Mouse (Mus musculus): ENCODE data around the gene Mrpl55.
"Not testable (repeated sequence)": the region's sequence is repeated elsewhere in the genome, so short reads cannot be mapped to it uniquely, and the experiment has no call there.

The Mrpl55 gene

DNA sequence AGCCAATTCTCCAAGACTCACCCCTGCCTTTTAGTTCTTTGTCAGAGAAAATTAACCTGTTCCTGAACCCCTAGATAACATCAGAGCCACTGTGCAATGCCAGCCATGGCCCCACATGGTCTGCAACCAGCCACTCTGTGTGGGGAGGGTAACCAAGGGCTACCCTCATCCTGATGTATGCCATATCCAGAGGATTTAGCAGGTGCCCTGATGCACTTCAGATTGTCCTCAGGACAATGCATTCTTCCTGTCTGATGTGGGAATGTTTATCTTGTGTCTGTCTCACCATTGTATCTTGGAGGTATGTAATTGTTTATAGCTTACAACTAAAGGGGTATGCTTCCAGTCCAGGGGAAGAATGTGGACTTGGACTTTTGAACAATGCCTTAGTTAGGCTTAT lies 6.1 kb upstream of the Mrpl55 start:
- no peak for DNase-seq

DNA sequence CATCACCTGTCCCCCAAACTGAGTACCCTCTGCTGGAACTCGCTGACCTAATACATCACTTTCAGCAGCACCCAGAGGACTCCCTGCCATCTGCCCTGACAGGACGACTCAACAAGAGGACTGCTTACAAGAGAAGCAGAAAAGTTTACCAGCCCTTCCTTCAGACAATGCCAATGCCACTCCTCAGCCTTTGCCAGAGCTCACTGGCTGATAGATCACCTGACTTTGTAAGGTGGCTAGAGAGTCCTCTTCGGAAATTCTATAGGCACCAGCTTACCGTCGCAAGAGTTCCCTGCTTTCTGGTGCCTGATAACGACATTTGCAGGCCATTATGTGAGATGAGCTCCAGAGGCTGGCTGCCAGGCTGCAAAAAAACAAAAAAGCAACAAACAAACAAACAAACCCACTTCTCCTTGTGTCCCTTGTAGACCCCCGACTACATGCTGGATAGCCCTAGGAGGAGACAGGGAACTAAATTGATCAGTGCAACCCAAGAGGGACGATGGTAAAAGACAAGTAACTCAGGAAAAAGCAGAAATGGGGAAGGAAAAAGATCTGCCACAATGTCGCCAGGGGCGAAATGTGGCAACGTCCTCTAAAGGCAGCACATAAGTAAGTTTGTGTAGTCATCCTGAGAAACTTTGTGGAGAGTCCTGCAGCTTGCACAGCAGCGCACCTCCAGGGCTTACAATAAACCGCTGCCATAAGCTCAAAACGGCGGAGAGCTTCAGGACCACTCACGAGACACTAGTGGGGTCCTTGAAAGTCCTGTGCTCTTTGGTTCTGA lies 877 bp upstream of the Mrpl55 start:
- DNase-seq: no peak

DNA sequence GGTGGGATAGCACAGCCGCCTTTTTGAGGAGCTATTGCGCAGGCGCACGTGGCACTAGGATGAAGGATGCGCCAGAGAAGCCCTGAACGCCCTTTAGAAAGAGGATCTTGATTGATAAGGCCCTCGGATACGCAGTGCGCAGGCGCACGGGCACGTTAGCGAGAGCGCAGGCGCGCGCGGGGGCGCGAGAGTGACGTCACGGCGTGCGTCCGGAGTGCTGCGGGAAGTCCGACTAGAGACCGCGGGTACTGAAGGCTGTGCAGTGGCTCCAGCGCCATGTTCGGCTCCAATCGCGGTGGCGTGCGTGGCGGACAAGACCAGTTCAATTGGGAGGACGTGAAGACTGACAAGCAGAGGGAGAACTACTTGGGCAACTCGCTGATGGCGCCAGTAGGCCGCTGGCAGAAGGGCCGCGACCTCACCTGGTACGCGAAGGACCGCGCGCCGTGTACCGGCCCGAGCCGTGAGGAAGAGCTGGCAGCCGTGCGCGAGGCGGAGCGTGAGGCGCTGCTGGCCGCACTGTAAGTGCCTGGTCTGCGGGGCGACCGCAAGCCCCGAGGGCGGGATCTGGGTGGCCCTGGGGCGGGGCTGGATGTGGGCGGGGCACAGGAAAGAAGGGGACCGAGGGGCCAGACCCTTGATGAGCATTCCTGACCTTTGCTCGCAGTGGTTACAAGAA lies 6.0 kb downstream of the Mrpl55 start, which contains the start of gene 2310033P09Rik:
Gene 2310033P09Rik, plus strand, starts transcription at position 169 of the 679 bp plus-strand sequence.
- peak; percentile 90 to 91 for DNase-seq

DNA sequence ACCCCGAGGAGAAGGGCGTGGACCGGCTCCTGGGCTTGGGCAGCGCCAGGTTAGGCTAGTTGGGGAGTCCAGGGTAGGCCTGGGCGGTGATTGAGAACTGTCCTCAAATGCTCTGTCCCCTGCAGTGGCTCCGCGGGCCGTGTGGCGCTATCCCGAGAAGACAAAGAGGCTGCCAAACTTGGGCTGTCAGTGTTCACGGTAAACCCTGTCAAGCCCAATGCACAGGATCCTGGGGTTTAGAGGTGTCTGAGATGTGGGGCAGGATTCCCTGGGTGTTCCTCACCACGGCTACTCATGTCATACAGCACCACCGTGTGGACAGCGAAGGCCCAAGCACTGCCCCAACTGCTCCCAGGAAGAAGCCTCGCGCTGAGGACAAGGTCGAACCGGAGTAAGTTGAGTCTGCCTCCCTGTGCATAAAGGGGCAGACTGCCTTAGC lies 6.7 kb downstream of the Mrpl55 start:
- DNase-seq: peak; percentile 37 to 42

DNA sequence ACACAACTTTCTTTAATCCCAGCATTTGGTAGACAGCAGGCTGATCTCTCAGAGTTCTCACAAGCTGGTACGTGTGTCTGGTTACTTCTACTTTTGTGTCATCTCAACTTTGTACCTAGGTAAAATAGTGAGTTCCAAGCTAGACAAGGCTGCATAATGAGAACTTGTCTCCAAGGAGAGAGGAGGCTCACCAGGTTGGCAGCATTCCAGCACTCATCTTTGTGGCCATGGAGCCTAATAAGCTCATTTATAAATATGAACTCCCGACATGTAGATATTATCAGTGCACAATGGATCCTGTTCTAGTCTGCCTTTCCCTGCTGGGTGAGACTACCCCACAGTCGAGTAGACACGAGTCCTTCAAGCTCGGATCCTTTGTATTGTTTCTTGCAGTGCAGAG lies 7.3 kb downstream of the Mrpl55 start:
- no peak for DNase-seq

DNA sequence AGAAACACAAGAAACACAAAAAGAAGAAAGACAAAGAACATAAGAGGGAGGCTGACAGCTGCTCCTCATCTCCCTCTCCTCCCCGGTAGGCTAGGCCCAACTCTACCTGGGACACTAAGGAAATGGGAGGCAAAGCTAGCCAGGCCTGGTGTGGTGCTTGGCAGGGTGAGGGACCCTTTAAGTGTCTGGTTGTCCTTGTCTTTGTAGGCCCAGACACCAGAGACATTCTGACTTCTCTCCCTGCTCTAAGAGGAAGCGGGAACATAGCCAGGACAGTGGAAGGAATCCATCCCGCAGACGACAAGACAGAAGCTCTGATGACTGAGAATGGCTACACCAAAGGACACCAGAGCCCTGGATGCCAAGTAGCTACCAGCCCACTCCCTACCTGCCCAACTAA lies 7.7 kb downstream of the Mrpl55 start:
- no peak for DNase-seq

DNA sequence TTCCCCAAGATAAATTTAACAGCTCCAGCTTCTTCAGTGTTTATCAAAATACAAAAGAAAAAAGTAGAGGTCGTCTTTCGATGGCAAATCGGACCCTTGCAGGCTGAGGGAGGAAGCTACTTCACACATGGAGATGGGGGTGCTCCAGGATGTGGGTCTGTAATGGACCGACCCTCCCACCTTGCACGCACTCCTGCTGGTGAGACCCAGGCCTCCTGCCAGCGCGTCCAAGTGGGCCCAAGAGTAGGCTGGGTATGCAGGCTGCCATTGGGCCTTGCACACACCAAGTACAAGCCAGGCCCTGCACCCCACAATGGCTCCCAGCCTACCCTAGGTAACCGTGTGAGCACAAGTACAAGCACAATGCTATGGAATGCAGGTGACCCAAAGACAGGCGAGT lies 9.3 kb downstream of the Mrpl55 start:
- not testable (repeated sequence) for DNase-seq

DNA sequence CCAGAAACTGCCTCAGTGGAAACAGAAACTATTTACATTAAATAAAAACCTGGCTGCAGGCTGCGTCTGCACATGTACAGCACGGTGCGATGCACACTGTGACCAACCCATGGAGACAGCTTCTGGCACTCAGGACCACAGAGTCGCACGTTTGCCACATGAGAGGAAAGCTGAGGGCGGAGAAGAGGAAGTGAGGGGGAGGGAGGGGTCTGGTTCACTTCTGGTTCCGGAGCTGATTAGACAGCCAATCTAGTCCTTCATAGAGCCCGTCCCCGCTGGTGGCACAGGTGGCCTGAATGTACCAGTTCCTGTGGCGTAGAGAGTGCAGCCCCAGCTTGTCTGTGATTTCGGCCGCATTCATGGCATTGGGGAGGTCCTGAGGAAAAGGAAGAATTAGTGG lies 10.0 kb downstream of the Mrpl55 start:
- DNase-seq: peak; percentile 50 to 52

DNA sequence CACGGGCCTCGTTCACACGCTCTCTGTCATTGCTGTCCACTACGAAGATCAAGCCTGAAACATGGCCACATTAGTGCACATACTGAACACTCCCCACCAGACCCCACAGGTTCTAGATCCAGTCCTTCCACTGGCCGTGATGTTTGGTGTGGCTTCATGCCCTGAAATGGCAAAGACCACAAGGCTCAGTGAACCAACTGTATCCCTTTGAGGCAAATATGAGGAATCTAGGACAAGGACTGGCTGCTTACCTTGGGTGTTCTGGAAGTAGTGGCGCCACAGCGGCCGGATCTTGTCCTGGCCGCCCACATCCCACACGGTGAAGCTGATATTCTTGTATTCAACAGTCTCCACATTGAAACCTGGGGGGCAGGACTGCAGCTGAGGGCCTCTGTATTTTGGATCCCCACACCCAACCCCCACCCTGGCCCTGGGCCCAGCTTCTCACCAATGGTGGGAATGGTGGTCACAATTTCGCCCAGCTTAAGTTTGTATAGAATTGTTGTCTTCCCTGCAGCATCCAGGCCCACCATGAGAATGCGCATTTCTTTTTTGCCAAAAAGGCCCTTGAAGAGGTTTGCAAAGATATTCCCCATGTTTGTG lies 10.7 kb downstream of the Mrpl55 start:
- no peak for DNase-seq

DNA sequence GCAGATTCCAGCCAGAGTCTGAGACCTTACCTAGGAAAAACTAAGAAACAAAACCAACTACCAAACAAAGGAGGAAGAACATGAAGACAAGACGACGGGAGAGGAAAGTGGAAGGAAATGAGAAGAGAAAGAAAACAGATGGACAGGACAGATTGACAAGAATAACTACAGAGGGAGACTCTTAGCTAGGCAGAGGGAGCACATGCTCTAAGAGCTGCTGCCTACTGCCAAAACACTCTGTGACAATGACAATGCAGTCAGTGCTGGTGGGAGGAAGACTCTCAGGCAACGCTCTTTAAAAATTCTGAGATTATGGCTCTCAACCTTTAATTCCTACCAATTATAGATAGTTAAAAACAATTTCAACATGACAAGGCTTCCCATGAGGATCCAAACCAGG lies 14.7 kb downstream of the Mrpl55 start:
- no peak for DNase-seq

DNA sequence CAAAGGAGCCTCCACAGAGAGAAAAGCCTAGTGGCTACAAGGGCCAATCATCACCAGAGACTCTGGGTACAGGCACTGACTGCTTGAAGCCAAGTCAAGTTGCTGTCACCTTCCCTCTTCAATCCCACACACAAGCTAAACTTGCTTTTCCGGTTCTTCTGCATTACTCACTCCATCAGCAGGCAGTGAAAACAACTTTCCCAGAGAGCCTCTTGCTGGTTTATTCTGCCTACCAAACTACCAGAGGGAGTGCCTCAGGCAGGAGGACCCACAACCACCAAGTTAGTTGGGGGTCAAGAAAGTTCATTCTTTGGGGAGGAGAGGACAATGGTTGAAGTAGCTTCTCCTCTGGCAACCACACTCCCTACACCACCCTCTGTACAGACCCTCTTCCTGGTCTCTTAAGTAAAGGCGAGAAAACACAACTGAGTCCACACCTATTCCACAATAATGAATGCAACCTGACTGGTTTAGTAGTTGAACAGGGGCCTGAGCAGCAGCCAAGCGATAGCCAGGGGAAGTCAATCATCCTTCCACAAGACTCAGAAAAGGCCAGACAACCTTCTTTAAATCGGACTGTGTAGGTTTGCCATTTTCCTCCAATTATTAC lies 16.2 kb downstream of the Mrpl55 start:
- no peak for DNase-seq

DNA sequence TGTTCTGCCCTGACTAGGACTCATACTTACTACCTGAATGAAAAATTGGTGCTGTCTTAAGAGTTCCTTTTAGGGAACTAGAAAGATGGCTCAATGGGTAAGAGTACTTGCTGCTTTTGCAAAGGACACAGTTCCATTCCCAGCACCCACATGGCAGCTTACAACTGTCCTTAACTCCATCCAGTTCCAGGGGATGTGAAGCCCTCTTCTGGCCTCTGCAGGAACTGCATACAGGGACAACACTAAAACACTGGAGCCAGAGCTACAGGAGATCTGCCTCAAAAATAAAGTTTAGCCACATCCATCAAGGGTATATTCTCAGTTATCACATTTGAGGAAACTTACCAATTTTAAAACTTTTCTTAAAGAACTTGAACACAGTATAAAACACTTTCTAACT lies 16.8 kb downstream of the Mrpl55 start:
- peak in 1 of 2 experiments; percentile 50 for DNase-seq

DNA sequence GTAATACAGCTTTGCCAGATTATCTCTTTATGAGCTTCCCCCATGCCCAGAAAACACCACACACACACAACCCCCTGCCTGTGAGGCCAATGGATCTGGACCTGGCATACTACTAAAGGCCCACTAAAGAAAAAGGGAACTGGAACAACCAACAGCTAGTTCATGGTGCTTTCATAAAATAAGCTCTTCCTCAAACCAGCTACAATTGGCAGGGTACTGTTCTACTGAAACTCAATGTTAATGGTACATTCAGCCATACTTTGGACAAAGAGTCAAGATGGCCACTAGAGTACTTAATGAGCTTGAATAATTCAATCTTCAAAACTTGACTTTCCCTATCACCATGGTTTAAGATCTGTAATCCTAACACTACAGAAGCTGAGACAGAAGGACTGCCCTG lies 19.3 kb downstream of the Mrpl55 start:
- no peak for DNase-seq

DNA sequence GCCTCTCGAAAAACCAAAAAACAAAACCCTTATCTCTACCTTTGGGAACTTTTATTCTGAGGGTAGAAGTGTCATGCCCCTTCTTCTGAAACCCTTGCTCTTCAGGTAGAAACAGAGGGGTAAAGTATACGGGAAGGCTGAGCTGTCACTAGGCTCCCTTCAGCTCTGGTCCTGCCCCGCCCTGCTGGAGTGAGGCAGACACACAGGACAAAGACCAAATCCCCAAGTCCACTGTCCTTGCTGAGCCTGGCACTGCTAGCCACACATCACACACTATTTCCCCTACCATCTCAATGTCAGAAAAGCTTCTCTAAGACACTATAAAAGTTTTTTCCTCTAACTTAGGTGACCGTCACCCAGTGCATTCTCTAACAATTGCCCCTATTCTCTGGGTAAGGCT lies 20.0 kb downstream of the Mrpl55 start:
- no peak for DNase-seq

DNA sequence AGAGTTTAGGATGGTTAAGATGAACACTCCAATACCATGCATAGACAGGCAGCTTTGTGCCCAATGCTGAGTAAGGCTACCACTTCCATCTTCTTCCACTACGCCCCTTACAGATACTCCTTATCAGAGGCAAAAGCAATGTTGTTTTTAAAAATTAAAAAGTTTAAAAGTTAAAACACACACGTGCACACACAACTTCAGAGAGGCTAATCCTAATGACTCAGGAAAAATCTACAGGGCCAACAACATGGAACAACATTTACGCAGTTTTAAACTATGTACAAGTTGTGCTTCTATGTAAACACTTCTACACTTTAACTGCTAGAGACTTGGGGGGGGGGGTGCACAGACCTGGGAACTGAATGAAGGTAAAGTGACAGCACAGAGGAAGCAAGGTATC lies 21.7 kb downstream of the Mrpl55 start:
- no peak for DNase-seq

DNA sequence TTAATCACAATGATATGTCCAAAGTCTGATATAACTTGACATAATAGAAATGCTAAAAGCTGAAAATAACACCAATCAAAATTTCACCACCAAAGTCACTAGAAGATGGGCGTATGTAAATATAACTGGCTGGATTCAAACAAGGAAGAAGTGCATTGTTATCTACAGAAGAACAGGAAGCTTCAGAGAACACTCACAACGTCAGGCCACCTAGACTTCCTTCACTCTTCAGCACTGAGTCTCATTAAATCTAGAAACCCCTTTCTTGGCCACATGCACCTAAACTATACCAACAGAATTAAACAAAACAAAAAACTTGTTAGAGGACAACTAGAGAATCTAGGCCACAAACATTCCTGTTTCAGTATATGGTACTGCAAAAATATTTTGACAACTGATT lies 22.2 kb downstream of the Mrpl55 start:
- no peak for DNase-seq

DNA sequence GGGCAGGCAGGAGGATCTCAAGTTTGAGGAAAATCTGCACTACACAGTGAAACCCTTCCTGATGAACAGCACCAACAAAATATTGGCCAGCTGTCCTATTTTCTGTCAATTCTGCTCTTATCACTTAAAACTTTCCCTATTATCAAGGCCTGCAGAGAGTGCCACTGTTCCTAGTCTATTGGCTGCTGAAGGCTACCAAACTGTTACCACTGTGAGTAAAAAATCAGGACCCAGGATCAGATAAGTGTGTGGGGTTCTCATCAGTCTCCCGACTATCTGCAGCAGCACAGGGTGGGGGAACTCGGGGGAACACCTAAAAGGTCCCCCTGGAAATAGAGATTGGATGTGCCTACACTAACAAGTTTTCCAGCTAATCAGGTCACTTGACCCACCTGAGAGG lies 22.9 kb downstream of the Mrpl55 start:
- no peak for DNase-seq

DNA sequence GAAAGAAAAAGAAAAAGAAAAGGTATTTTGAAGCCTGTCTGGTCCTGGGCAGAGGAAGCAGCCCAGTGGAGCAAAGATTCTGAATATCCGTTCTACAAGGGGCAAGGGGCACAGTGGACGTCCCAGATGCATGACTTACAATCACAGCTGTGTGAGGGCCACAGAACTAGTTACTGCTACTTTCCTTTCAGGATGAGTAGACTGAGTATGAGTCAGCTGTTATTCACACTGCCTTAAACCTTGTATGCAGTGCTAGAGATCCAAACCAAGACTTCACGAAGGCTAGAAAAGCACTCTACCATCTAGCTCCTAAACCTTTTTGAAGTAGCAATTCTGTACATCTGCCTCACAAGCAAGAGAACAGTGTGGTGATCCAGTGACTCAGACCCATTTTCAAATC lies 24.0 kb downstream of the Mrpl55 start:
- no peak for DNase-seq

DNA sequence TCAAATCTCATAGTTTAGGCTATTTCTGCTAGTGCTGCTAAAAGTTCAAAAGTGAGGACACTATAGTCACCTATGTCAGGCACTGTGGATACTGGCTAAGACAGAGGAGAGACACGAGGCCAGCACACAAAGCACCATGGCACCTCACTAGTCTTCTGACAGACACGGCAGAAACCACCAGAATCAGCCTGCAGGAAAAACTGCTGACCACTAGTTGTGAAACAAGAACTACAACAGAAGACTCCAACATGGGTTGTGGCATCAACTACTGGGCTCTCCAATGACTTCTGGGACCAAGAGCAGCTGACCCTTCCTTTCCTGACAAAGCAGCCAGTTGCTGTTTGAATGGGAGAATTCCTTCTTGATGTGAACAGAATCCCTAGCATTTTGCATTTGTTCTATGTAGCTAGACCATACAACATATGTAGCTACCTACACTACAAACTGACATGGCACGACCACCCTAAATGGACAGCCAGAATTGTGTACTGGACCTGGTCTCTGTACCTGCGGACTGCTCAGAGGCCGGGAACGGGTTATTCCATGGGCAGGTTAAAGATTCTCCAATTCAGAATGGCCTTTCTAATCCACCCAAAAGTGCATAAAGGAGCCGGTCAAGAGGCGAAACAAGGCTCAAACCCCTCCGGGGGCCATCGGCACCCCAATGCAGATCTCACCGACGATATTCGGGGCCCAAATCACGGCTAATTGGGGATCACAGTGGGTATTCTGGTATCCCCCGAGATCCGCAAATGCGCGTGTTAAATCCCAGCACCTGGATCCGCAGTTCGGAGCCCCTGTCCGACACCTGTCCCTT lies 24.7 kb downstream of the Mrpl55 start:
- DNase-seq: no peak

DNA sequence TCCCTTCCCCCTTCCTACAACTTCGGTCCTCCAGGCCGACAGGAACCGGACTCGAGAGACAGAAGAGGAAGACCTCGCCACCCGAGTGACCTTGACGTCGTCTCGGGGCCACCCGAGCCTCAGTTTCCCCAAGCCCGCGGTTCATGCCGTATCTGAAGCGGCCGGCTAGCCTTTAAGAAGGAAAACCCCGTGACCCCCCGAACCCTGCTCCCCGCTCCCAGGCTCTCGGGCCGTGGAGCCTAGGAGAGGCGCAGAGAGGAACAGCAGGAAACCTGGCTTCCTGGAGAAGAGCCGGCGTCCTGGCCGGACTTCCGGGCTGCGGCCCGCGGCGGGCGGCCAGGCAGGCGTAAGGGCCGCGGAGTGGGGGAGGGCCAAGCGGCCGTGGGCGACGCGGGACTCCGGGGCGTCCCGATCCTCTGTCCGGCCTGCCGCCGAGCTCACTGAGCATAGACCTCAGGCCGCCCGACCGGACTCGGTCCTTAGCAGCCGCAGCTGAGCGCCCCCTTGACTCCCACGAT lies 25.4 kb downstream of the Mrpl55 start:
- peak in 1 of 2 experiments; percentile 16 for DNase-seq

DNA sequence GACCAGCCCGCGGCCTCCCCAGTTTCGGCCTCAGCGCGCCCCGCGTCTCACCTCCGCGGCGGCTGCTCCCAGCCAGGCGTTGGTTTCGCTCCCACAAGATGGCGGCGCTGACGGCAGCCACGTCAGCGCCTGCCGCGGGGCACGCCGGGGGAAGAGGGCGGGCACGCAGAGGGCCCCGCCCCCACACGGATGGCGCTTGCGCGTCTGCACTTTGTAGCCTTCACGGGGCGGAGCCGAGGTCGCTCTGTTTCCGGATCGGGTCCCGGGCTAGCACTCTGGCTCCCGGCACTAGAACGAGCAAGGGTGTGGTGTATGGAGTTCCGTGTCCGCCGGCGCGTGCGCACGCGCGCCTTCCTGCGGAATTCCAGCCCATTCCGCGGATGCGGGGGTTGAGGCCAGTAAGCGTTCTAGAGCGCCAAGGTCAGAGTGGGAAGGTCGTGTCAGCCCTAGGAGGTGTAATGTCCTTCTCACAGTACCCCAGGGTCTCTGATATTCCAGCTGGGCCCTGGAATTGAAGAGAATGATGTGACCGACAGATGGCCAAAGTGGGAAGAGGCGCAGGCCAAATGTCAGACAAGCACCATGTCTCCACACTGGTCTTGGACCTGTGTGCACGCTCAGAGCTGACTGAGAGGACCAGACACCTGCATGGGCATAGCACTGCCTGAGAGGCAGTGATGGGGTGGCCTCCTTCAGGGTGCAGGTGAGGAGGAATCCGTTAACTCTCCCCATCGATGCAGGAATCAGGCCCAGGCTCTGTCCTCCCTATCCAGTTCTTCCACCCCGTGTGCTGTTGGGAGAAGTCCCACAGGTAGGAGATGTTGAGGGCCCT lies 26.1 kb downstream of the Mrpl55 start, which contains the start of gene Arf1:
Gene Arf1, minus strand, starts transcription at position 149 of the 832 bp plus-strand sequence.
- DNase-seq: peak; percentile 95 to 98
